Mouse (Mus musculus): ENCODE results near the gene Mup5. TPM values are rescaled to one million over a fixed set of nuclear protein-coding genes. Genes with fewer than 3 reads are reported as not detected.

The Mup5 gene
- total RNA-seq (2023): not detected

DNA sequence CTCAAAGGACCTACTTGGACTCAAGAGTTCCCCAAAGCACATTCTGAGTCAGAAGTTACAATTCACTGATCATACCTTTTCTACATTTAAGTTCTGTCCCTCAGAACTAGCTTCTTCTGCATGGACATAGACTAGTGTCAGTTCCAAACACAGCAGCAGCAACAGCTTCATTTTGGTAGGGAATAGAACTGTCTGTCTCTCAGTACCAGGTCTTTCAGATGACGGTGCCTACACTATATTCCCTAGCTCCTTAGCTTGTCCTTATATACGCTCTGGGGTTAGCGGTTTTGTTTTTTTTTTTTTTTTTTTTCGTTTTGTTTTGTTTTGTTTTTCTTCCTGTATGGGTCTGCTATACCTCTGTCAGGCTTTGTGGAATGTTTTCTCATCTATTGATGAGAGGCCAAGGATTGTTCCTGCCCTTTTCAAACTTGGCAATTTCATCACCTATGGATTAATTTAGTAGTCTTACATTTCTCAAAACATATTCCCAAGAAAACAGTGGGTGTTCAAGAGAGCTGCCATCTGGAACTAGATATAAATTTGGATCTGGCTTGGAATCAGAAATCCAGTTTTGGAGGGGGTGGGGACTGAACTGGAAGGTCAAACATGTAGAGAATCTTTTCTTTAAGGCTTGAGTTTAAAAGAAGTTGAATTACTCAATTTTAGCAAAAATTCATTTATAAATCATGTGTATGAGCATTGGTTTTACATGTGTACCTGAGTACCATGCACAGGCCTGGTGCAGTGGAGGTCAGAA is at the start of gene Mup5:
Mup5 (minus strand) TSS at position 282 of the 757 bp plus-strand sequence.

GRCm38 (mm10) chr4:61782169-61782568 is 52.9 kb downstream of the Mup5 start, which contains the start of gene Mup19:
Gene Mup19, minus strand, starts transcription at chr4:61782269.

Other genes starting within 250 kb of the Mup5 start
- gene Mup17, start 239.4 kb downstream of the Mup5 start, total RNA-seq (2023): not detected
- not detected for gene Mup18, start 161.1 kb downstream of the Mup5 start, total RNA-seq (2023)
- not detected for gene Mup19, start 53.0 kb downstream of the Mup5 start, total RNA-seq (2023)
- not detected for gene Mup20, start 218.9 kb upstream of the Mup5 start, total RNA-seq (2023)